Mouse (Mus musculus): Measurements from ENCODE around the gene Eif2ak3.

DNA sequence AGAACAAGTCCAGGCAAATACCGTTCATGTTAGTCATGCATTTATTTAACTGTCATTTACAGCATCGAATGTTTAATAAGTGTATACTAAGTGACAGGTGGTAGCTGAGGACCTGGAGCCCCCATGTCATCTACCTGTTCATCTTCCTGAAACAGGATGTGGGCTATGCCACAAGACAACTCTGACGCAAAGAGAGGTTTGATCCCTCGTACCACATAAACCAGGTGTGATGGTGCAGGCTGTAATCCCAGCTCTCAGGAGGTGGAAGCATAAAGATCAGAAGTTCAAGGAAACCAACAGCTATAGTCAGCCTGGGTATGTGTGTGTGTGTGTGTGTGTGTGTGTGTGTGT is 19.4 kb upstream of the Eif2ak3 start:
- no peak for TF ChIP-seq POLR2A (IDR thresholded peaks at IDR 0.05; ENCODE audit: low read depth, low read length)
- TF ChIP-seq CTCF (IDR thresholded peaks at IDR 0.05; ENCODE audit: extremely low read depth, insufficient read length, insufficient replicate concordance, low read depth, low read length) = no peak
